15 mouse cellular contexts compared by ENCODE assay signal in the genomic region with DNA sequence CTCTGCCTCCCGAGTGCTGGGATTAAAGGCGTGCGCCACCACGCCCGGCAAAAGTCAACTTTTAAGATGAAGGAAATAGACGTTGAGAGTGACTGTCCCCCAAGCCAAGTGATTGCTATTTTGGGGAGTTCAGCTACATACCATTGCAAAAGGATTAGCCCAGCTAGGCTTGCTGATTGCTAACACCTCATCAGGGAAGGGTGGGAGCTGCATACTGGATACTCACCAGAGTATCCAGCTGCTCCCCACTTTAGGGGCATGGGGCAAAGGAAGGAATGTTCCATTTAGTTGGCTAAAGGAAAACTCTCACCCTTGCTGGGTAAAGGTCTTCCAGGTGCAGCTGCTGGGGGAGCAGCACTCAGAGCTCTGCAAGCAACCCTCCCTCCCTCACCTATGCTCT.
"Had no signal": no experiment of that assay in that cellular context is flagged by ENCODE, and none has a peak within 500 bp of the region (broad histone marks: within the 10 kb centered on the region; RNA-seq: fewer than 3 reads in every experiment).

No protein-coding gene starts in this region.

- H3K9ac ChIP-seq: neural tube, embryonic 15.5 days; stomach, embryonic 15.5 days had no signal

- H3K27ac ChIP-seq: neural tube, embryonic 15.5 days; stomach, embryonic 15.5 days; stomach, postnatal 0 days had no signal

- DNase-seq: retina, postnatal 1 day; right cerebral cortex, adult 18-20 months; right cerebral cortex, postnatal 14 days; right cerebral cortex, postnatal 25 days; right cerebral cortex, postnatal 4 days; spleen, adult 18-20 months; thymus, adult 18-20 months; thymus, adult 2 months; thymus, postnatal 14 days; thymus, postnatal 25 days; thymus, postnatal 36 days; thymus, postnatal 4 days had no signal

- H3K4me3 ChIP-seq: neural tube, embryonic 15.5 days; stomach, embryonic 15.5 days had no signal

- H3K4me1 ChIP-seq: stomach, embryonic 15.5 days had no signal

- H3K27me3 ChIP-seq: neural tube, embryonic 15.5 days; stomach, embryonic 15.5 days had no signal

- H3K9me3 ChIP-seq: neural tube, embryonic 15.5 days; stomach, embryonic 15.5 days had no signal

- H3K4me2 ChIP-seq: neural tube, embryonic 15.5 days; stomach, embryonic 15.5 days had no signal
